Mouse (Mus musculus): ENCODE results near the gene Aak1. TPM values are rescaled to one million over a fixed set of nuclear protein-coding genes. Genes with fewer than 3 reads are reported as not detected.

Gene Aak1
- total RNA-seq, 2 experiments from 2014 or later, result 75.4 to 89.1 TPM

DNA sequence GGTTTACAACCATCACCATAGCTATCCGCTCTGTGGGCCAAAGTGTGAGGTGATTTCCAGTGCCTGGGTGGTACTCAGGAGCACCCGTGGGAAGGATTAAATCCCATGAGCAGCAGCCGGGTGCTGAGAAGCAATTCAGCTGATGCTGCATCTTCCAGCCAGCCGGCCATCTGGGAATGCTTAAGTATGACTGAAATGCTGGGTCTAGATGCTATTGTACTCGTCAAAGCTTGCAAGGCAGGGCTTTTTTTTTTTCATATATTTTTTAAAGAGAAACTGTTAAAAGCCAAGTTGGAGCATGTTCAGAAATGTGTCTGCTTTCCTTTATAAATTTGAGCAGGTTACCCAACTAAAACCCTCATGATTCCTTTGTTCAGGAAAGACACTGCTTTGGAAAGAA lies 85.2 kb downstream of the Aak1 start:
- intact Hi-C loops (cut with DNase I), result no loop called here
- no peak for DNase-seq (ENCODE audit: low spot score)

DNA sequence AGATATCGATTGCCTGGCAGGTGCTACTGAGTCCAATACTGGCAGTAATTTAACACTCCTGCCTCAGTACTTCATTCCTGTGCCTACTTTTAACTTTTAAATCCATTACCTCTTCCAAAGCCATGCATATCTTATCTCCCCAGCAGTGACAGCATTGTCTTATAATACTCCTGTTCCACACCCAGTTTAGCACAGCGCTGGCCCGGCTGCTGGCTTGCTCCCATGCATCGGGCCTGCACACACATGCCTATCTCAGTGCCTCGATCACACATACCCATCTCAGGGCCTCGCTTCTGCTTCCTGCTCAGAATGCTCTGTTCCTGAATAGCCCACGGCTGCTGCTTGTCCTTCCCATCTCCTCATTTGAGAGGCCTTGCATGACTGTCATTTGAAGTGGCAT lies 90.5 kb downstream of the Aak1 start:
- no peak for DNase-seq (ENCODE audit: low spot score)
- intact Hi-C loops (cut with DNase I), result no loop called here

- no peak for DNase-seq (ENCODE audit: low spot score)
- intact Hi-C loops (cut with DNase I), result no loop called here
Measured at GRCm38 (mm10) chr6:86940966-86941365, 91.6 kb downstream of the Aak1 start.

DNA sequence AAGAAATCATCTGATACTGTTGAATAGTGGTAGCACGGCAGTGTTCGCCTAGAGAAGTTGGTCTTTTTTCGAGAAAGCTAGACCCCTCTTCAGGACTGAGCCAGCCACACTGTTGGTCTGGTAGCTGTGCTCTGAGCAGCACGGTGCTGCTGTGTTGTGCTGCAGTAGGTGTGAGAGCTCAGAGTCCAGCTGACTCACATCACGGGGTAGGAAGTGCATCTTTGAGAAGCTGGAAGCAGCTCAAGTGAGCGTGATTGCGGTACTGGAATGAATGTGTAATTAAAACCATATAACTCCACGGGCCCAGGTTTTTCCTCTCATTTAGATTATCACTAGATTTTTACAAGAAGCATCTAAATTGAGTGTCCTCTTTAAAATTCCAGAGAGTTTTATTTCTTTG lies 97.8 kb downstream of the Aak1 start:
- intact Hi-C loops (cut with DNase I), result no loop called here
- no peak for DNase-seq (ENCODE audit: low spot score)

GRCm38 (mm10) chr6:86948746-86949145 lies 99.4 kb downstream of the Aak1 start:
- no peak for DNase-seq (ENCODE audit: low spot score)
- intact Hi-C loops (cut with DNase I), result no loop called here

- intact Hi-C loops (cut with DNase I), result no loop called here
- DNase-seq (ENCODE audit: low spot score), result no peak
Measured at GRCm38 (mm10) chr6:86950141-86950540, 100.8 kb downstream of the Aak1 start.

DNA sequence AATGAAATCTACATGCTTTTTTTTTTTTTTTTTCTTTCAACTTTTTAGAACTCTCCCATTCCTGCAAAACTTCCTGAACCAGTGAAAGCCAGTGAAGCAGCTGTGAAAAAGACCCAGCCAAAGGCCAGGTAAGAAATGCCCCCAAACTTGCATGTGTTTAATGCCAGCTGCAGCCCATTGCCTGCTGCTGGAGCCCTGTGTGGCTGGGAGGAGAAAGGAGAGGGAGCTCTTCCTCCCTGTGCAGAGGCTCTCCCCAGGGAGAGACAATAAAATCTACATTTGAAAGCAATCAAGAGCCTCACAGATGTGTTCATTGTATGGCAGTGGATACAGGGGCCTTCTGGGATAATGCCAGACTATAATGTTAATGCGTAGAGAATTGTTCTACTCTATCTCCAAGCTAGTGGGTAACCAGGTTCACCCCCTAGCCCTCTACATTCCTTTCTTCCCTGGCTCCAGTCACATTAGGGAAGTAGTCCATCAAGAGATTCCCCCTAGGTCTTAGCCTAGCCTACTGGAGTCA lies 101.5 kb downstream of the Aak1 start:
- no peak for DNase-seq (ENCODE audit: low spot score)
- intact Hi-C loops (cut with DNase I), result no loop called here

DNA sequence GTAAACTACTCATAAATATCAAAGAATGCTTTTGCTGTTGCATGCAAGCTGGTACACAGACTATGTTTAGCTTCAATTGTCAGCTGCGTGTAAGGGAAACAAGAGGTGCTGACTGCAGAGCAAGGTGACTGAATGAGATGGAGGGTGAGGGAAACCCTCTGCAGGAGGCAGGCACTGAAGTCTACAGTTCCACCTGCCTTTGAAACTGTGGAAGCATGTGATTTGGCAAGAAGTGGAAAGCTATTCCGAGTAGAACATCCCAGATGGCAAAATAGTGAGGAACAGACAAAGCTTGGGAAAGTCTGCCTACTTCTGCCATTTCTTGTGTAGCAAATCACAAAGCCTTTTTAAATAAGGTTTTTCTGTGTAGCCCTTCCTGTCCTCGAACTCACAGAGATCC lies 106.4 kb downstream of the Aak1 start:
- intact Hi-C loops (cut with DNase I), result no loop called here
- no peak for DNase-seq (ENCODE audit: low spot score)

GRCm38 (mm10) chr6:86956206-86956605 lies 106.9 kb downstream of the Aak1 start:
- intact Hi-C loops (cut with DNase I), result no loop called here
- DNase-seq (ENCODE audit: low spot score), result no peak

DNA sequence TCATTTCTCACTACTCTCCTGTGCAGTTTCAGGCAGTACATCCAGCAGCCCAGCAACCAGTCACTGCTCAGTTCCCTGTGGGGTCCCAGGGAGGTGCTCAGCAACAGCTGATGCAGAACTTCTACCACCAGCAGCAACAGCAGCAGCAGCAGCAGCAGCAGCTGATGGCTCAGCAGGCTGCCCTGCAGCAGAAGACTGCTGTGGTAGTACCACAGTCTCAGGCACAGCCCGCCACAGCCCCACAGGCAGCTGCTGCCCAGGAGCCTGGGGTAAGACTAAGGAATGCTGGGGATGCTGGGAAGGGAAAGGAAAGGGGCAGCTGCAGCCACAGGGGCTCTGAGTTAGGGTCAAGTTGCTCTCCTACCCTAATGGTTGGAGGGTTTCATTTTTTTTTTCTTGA lies 109.7 kb downstream of the Aak1 start:
- no peak for DNase-seq (ENCODE audit: low spot score)
- intact Hi-C loops (cut with DNase I), result no loop called here

DNA sequence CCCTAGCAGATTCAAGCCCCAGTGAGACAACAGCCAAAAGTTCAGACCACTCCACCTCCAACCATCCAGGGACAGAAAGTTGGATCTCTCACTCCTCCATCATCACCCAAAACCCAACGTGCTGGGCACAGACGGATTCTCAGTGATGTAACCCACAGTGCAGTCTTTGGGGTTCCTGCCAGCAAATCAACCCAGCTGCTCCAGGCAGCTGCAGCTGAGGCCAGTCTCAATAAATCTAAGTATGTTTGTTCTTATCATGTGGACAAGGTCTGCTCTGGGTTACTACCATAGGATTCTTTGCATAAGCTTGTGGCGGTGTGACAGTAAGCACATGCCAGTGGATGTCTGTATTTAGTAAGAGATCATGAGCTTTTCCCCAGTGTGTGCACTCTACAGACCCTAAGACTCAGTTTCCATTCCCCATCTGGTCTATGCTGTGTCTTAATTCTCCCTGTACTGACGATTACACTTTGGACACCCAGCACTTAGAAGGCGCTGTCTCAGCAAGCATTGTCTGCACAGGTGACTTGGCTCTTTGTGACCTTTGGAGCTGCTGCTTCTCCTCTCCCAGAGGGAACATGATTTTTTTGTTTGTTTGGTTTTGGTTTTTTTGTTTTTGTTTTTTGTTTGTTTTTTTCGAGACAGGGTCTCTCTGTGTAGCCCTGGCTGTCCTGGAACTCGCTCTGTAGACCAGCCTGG lies 114.8 kb downstream of the Aak1 start:
- intact Hi-C loops (cut with DNase I), result no loop called here
- no peak for DNase-seq (ENCODE audit: low spot score)

DNA sequence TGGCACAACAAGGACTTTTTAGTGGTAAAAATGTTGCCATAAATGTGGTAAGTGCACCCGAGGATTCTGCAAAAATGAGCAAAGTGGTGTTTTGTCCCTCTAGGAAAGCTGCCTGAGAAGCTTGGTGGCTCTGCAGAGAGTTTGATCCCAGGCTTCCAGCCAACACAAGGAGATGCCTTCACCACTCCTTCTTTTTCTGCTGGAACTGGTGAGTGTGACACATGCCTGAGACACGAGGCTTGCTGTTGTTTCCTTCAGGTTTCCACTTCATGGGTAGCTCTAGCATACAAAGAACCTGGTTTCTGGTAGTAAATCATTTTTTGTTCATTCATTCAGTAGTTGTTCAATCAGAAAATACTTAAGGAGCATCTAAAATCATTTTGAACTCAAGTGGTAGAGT lies 117.8 kb downstream of the Aak1 start:
- no peak for DNase-seq (ENCODE audit: low spot score)
- intact Hi-C loops (cut with DNase I), result no loop called here

DNA sequence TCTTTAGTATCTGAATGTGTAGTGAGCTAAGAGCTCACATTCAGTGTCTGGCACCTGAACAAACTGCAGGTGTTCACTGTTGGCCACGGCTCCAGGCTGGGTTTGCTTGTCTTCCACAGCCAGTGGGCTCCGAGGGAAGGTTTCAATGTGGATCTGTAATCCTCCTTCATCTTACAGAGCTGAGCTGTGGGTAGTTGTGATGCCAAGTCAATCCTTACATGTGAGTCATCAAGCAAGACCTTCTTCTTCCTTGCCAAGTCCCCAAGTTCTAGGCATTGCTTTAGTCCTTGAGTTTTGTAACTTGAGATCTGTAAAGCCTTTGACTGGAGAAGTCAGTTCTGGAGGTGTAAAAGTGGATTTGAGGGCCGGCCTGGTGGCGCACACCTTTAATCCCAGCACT lies 124.6 kb downstream of the Aak1 start:
- DNase-seq (ENCODE audit: low spot score), result no peak
- intact Hi-C loops (cut with DNase I), result no loop called here

DNA sequence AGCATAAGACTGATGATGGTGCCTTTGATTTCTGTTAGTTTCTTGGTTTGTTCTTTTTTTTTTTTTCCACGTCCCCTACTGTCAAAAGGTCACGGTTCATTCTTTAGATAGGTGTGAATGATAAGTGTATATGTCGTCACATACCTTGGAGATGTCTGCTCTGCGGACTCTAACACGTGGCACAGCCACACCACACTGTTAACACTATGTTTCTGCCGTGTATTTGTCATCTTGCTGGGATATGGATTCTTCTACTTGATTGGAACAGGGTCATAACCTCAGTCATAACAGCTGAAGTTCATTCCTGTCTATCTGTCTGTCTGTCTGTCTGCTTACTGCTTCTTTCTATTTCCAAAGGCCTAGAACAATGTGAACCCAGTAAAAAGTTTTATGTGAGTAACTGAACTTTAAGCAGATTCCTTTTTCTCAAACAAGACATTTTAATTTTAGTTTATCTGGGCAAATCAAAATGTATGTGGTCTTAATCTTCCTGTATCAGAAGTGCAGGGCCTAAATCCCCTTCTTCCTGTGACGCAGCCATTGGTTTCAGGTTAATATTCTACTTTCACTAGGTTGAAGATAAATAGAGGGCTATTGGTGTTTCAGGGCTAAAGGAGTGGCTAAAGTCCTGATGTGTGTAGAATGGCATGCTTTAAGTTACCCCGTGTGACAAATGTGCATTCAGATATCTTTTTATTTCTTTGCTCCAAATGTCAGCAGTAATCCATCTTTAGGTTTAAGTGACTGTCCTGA lies 129.0 kb downstream of the Aak1 start:
- intact Hi-C loops (cut with DNase I), result no loop called here
- DNase-seq (ENCODE audit: low spot score), result no peak

DNA sequence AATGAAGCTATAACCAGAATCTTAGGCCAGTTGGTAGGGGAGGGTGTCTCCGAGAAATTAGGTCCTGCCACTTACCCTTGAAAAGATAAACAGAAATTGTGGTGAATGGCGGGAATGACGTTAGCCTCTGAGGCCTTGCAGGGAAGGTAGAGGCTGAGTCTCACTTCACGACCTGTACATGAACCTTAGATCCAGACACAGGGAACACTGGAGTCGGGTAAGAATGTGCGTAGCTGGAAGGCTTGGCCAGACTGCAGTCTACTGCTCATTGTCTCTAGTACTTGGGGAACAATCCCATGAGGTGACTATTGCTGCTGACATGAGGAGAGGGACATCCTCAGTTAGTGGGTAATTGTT lies 129.6 kb downstream of the Aak1 start:
- no peak for DNase-seq (ENCODE audit: low spot score)
- intact Hi-C loops (cut with DNase I), result no loop called here

DNA sequence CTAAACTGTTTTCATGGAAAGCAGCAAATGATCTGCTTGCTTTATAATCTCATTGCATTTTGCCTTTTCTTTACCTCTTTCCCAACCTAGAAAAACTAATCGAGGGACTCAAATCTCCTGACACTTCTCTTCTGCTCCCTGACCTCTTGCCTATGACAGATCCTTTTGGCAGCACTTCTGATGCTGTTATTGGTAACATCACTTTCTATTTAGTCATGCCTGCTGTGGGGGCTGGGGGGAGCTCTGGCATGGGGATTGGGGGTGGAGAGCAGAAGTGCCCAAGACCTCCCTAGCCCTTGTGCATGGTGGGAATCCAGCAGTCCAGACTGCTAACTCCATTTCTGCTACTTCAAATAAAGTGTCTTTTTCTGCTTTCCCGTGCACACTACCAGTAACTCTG lies 131.9 kb downstream of the Aak1 start:
- intact Hi-C loops (cut with DNase I), result no loop called here
- no peak for DNase-seq (ENCODE audit: low spot score)

- DNase-seq (ENCODE audit: low spot score), result no peak
- intact Hi-C loops (cut with DNase I), result no loop called here
Measured at GRCm38 (mm10) chr6:86985314-86986106, 136.2 kb downstream of the Aak1 start.

DNA sequence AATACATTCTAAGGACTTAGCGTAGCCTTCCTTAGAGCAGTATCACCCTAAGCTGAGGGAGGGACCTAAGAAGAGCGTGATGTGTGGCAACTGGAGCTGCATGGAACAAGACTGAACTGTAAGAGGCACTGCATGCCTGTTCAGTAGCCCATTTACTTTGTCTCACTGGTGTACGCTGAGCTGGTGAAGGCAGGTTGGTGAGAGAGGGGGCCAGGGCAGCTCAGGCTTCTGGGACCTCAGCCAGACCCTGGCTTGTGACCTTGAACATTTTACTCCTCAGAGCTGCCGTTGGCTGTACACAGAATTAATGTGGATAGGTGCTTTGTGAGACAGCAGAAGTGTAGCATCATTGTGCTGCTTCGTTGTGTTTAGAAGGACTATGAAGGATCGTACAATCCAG lies 140.3 kb downstream of the Aak1 start:
- intact Hi-C loops (cut with DNase I), result no loop called here

DNA sequence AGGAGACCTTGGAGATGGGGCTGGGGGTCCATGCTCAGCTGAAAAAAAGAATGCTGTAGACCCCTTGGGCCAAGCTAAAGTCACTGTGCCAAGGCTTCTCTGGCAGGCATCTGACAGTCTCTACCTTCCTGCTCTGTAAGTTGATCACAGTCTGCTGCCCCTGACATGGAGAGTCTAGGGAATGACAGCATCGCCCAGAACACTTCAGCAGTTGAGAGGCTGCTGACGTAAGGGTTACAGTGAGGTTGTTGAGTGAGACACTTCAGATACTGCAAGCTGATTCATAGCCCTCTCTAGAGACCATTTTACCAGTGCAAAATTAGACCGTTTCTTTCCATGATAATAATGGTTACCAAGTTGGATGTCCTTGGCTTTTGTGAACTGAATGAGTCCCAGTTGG lies 141.7 kb downstream of the Aak1 start:
- no peak for DNase-seq (ENCODE audit: low spot score)
- intact Hi-C loops (cut with DNase I), result no loop called here

More for the DNA sequence above, 140.3 kb downstream of the Aak1 start:
- DNase-seq (ENCODE audit: low spot score), result no peak

- DNase-seq (ENCODE audit: low spot score), result no peak
- intact Hi-C loops (cut with DNase I), result no loop called here
Measured at GRCm38 (mm10) chr6:86992349-86992748, 143.0 kb downstream of the Aak1 start.

DNA sequence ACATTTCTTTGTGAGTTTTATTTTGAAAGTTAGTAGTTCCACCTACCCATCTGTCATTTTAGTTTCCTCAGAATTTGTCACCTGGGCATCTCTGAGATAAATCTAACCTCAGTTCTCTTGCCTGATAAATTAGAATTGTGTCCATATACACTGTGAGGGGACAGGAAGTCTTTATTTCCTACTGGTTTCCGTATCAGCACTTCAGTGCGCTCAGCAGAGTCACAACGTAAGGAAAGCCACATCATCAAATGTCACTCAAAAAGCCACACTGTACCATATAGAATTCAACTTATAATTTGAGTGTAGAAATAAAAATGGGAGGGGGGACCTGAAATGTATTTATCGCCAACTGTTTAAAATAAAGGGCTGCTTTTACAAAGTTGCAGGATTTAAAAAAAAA lies 144.9 kb downstream of the Aak1 start:
- intact Hi-C loops (cut with DNase I), result no loop called here

More for the DNA sequence above, 144.9 kb downstream of the Aak1 start:
- DNase-seq (ENCODE audit: low spot score), result no peak

Measured in heart, postnatal 25 days (tissue).